Mouse (Mus musculus) forebrain, embryonic 10.5 days (tissue): Measurements from ENCODE around the gene Cltc. TPM values are rescaled to one million over a fixed set of nuclear protein-coding genes. Genes with fewer than 3 reads are reported as not detected.

Source experiments
- DNase-seq: peaks from one replicate; pipeline ENCODE4 v3.0.0-alpha.2; 2017; ENCODE audit warnings: low spot score; ENCODE audit errors: extremely low spot score
- H3K27ac ChIP-seq: fragments of 300-500 bp; sonication (generic); 2 replicates; pipeline ENCODE4 v1.5.1; 2016; ENCODE audit warnings: mild to moderate bottlenecking
- H3K27me3 ChIP-seq: fragments of 300-500 bp; sonication (generic); 2 replicates; pipeline ENCODE4 v1.6.1; 2016; ENCODE audit warnings: mild to moderate bottlenecking; ENCODE audit not compliant: poor library complexity, severe bottlenecking
- H3K36me3 ChIP-seq: fragments of 300-500 bp; sonication (generic); replicated peaks from 2 replicates; pipeline ENCODE4 v1.6.1; 2016; ENCODE audit warnings: mild to moderate bottlenecking, moderate library complexity
- H3K4me1 ChIP-seq: fragments of 300-500 bp; sonication (generic); 2 replicates; pipeline ENCODE4 v1.6.1; 2016
- H3K4me3 ChIP-seq: fragments of 300-500 bp; sonication (generic); 2 replicates; pipeline ENCODE4 v1.5.1; 2016; ENCODE audit warnings: mild to moderate bottlenecking, moderate library complexity
- H3K9me3 ChIP-seq: fragments of 300-500 bp; sonication (generic); 2 replicates; pipeline ENCODE4 v1.6.1; 2016; ENCODE audit warnings: mild to moderate bottlenecking, moderate library complexity
- WGBS: fragments of 180-500 bp; shearing (Covaris S2); methylation state at CpG from one replicate; pipeline ENCODE4 v1.1.7; 2016; 5-methylcytosine and 5-hydroxymethylcytosine counted together
- polyA plus RNA-seq: library from polyadenylated mRNA; unstranded; fragments of >200 nt; fragmentation: Nextera tagmentation; extraction: Ambion mirVana; gene quantifications from 2 replicates; pipeline ENCODE4 v1.2.1, GENCODE M21; 2016

The Cltc gene
- polyA plus RNA-seq, 1 experiment from 2014 or later = 137 TPM

DNA sequence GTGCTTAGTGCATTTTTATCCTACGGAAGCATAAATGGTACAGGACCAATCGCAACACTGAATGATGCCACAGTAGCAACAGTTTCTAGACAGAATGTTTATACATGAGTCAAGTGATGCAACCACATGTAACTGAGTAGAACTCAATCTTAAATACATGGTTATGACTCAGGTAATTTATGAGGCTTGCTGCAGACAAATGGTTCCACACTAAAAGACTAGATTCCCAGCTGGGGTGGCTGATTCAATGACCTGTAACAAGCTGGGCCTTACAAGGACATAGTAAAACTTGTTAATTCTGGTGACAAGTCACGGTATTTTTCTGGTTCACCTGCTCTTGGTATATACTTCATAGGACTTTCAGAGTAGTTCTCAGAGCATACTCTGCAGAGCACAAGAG lies 65.9 kb downstream of the Cltc start:
- WGBS = 97% methylated on average over 3 of the region's 3 CpGs
- Histone ChIP-seq H3K4me3 (no peak overlapping the region), H3K36me3 (peaks cover 98% of the 10 kb centered on the region), H3K4me1 (peaks cover 6% of the 10 kb centered on the region), H3K27ac (no peak overlapping the region), H3K9me3 (no peaks in the 10 kb centered on the region), H3K27me3 (no peaks in the 10 kb centered on the region)
- no peak for DNase-seq

DNA sequence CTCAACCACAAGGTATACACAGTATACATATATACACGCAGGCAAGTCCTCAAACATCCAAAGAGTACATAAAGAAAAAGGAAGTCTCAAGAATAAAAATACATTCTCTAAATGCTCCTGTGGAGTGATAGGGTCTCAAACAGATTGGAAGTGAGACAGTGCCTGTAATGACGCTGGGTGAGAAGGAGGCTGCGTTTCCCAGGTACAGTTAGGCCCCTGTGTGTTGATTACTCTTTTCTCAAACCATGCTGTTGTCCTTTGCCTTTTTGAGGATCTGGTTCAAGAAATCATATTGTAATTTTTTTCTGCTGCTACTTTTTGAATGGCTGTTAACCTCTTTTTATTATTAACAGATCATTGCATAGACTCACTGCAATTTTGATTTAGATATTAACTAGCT lies 67.0 kb downstream of the Cltc start:
- WGBS = 95% methylated on average over 3 of the region's 3 CpGs

DNA sequence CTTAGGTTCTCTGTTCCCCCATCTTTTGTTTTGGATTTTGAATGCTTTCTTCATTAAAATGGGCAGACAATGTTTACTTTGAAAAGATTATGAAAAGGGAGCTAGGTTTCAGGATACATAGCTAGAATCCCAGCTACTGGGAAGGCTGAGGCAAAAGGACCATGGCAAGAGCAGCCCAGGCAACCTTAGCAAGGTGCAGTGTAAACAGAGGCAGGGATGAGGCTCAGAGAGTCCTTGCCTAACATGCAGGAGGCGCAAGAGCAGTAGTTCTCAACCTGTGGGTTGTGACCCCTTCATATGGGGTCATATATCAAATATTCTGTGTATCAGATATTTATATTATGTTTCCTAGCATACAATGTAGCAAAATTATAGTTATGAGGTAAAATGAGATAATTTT lies 72.0 kb downstream of the Cltc start:
- Histone ChIP-seq H3K27ac (no peak overlapping the region), H3K27me3 (no peaks in the 10 kb centered on the region), H3K36me3 (peaks cover 50% of the 10 kb centered on the region), H3K4me1 (peaks cover 38% of the 10 kb centered on the region), H3K4me3 (peak overlapping the region; percentile 90), H3K9me3 (no peaks in the 10 kb centered on the region)
- 94% methylated on average over 1 of the region's 1 CpGs for WGBS
- no peak for DNase-seq

More for the DNA sequence above, 67.0 kb downstream of the Cltc start:
- Histone ChIP-seq H3K9me3 (no peaks in the 10 kb centered on the region), H3K4me3 (no peak overlapping the region), H3K4me1 (peaks cover 17% of the 10 kb centered on the region), H3K36me3 (peaks cover 99% of the 10 kb centered on the region), H3K27me3 (no peaks in the 10 kb centered on the region), H3K27ac (no peak overlapping the region)
- DNase-seq = no peak

DNA sequence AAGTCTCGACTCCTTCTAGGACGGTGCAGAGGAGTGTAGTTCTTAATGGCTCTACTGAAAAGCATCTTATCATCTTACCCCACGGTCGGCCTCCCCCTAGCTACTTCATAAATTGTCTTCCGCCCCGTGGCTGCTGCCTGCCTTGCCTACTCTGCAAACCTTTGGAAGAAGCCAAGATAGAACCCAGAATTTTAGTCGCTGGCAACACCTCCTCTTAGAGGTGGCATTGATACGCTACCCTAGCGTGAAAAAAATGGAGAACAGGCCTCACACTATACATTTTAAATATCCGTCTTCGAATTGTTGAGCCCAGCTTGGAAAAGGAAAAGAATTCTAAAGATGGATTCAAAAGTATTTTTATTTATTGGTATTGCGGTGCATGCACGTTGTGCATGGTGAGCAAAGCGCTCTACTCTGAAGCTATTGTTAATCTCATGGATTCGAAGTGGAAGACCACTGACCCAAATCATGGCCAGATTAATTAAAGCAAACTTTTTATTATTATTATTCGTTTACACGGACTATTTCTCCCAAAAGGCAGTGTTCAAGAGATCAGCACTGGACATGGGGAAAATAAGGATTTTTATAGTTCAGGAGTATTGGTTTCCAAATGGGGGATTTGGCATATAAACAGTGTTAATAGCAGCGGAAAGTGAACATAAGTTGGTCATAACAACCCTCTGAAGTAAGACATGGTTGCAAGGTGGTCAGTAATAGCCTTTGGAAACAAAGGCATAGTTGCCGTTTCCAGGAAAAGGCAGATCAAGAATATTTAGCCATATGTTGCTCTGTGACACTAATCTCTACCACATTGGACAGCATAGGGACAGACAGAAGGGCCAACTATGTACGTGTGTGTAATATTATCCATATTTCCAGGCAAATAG lies 73.0 kb downstream of the Cltc start:
- Histone ChIP-seq H3K27ac (peak overlapping the region; percentile 90), H3K27me3 (no peaks in the 10 kb centered on the region), H3K4me3 (peak overlapping the region; percentile 90), H3K4me1 (peaks cover 38% of the 10 kb centered on the region), H3K9me3 (no peaks in the 10 kb centered on the region), H3K36me3 (peaks cover 41% of the 10 kb centered on the region)
- DNase-seq = no peak
- 11% methylated on average over 20 of the region's 20 CpGs for WGBS

DNA sequence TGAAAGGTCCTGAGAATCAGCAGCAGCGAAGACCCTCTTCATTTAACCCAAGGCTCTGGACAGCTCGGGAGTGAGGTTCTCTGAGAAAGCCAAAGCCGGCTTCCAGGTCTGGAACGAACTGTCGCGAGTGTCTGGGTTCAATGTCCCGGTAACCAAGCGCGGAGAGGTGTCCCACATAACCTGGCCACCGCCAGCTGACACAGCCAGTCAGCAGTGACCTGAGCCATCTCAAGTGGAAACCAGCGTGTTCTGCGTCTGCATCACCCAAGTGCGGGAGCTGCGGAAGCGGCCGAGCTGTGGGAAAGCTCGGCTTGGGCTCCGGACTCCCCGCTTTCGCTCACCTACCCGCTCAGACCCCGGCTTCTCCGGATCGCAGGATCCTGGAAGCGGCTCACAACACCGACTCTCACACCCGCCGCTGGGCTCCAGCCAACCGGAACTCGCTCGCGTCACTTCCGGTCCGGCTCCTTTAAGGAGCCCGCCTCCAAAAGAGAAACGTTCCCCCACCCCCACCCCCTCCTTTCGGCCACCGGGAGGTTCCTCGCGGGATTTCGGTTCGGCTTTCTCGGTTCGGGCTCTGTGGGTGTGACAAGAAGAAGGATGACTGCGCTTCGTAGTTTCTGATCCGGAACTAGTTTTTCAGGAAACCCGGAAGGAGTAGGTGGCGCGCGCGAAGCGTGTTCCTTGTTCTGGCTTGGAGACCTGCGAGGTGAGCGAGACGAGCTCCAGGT lies 73.8 kb downstream of the Cltc start, which contains the start of the genes Vmp1 and Ptrh2:
Gene Vmp1, minus strand, starts transcription at position 442 of the 731 bp plus-strand sequence.
Gene Ptrh2, plus strand, starts transcription at position 591 of the 731 bp plus-strand sequence.
- peak within 1 kb of the TSS; percentile 90 for H3K4me3 ChIP-seq
- H3K4me1 ChIP-seq = peaks cover 38% of the 10 kb centered on the region
- under 1% methylated on average over 56 of the region's 56 CpGs for WGBS
- H3K27ac ChIP-seq = peak within 1 kb of the TSS; percentile 90
- peaks cover 32% of the 10 kb centered on the region for H3K36me3 ChIP-seq
- DNase-seq = peak; percentile 95
- no peaks in the 10 kb centered on the region for H3K27me3 ChIP-seq
- H3K9me3 ChIP-seq = no peaks in the 10 kb centered on the region

DNA sequence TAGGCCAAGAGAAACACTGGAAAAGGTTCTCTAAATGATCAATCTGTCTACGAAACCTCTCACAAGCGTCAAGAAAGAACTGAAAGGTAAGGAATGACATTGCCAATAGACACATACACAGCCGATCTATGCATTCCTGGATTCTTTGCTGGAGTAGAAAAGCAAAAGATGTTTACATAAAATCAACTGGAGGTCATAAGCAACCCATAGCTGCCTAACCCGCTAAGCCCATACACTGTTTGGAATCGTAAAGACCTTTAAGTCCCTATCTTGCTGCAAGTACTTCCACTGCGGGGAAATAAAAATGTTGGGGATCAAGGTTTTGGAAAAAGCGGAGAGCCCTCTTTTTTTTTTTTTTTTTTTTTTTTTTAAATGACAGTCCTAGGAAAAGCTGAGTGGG lies 74.5 kb downstream of the Cltc start:
- WGBS = 44% methylated on average over 7 of the region's 7 CpGs
- Histone ChIP-seq H3K27ac (no peak overlapping the region), H3K27me3 (no peaks in the 10 kb centered on the region), H3K9me3 (no peaks in the 10 kb centered on the region), H3K36me3 (peaks cover 25% of the 10 kb centered on the region), H3K4me3 (peak overlapping the region; percentile 90), H3K4me1 (peaks cover 38% of the 10 kb centered on the region)
- no peak for DNase-seq

DNA sequence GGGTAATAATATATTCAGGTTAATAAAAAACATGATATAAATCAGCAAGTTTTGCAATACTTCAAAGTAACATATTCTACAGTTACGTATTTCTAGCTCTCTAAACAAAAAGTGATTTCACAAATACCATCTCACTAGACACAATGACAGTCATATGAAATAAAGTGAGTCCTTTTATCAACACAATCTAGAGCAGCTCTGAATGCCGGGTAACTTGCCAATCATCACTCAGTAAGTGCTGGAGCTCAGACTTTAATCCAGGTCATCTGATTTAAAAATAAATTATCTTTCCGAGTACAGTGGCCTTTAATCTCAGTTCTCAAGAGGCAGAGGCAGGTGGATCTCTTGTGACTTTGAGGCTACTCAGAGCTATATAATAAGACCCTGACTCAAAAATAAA lies 75.9 kb downstream of the Cltc start:
- no peak for DNase-seq
- H3K4me1 ChIP-seq = peaks cover 31% of the 10 kb centered on the region
- no peak overlapping the region for H3K4me3 ChIP-seq
- no peak overlapping the region for H3K27ac ChIP-seq
- WGBS = 93% methylated on average over 3 of the region's 3 CpGs
- no peaks in the 10 kb centered on the region for H3K27me3 ChIP-seq
- H3K9me3 ChIP-seq = no peaks in the 10 kb centered on the region
- H3K36me3 ChIP-seq = peaks cover 21% of the 10 kb centered on the region

DNA sequence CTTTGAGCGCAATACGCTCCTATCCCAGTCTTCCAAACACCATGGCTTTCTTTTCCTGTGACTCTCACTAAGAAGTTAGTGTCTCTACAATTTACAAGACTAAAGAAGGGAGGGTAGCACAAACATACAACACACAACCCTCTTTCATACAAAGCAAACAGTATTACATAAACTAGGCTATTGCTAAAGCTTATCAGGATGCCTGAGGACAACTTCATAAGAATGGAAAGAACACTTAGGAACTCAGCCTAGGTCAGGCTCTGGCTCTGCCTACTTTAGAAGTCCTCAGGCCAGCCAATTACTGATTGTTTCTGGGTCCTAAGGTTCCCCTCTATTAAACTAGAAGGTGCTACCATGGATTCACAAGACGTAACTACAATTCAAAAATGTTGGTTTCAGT lies 76.6 kb downstream of the Cltc start:
- DNase-seq = no peak
- Histone ChIP-seq H3K36me3 (peaks cover 15% of the 10 kb centered on the region), H3K4me1 (peaks cover 25% of the 10 kb centered on the region), H3K9me3 (no peaks in the 10 kb centered on the region), H3K27ac (no peak overlapping the region), H3K4me3 (no peak overlapping the region), H3K27me3 (no peaks in the 10 kb centered on the region)
- WGBS = 98% methylated on average over 3 of the region's 3 CpGs

DNA sequence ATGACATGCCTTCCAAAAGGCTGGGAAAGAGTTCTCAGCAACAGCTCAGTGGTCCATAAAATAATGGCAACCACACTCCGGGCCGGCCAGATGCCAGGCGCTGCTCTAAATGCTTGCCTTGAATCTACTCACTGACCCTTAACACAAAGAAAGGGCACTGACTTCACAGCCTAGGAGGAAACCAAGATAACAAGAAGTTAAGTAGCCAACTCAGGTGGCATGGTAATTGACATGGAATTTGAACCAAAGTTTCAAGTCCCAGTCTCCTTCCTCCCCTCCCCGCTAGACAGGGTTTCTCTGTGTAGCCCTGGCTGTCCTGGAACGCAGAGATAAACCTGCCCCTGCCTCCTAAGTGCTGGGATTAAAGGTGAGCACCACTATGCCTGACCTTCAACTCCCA lies 78.4 kb downstream of the Cltc start:
- Histone ChIP-seq H3K9me3 (no peaks in the 10 kb centered on the region), H3K27ac (no peak overlapping the region), H3K4me1 (peaks cover 11% of the 10 kb centered on the region), H3K4me3 (no peak overlapping the region), H3K36me3 (peaks cover 10% of the 10 kb centered on the region), H3K27me3 (no peaks in the 10 kb centered on the region)
- 79% methylated on average over 5 of the region's 5 CpGs for WGBS
- no peak for DNase-seq

DNA sequence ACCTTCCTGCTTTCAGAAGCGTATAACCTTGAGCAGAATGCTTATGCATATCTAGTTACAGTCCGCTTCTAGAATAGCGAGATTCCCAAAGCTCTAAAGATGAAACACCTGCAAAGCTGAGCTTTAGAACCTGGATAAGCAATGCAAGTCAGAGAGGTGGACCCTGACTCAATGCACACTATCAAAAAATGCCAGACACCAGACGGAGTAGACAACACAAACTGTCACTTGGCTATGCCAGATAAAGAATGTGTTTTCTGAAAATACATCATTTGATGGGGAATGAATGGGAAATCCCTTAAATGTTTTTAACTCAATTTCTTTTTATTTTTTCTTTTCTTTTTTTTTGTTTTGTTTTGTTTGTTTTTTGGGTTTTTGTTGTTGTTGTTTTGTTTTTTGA lies 81.8 kb downstream of the Cltc start:
- H3K4me3 ChIP-seq = no peak overlapping the region
- H3K36me3 ChIP-seq = peaks cover 10% of the 10 kb centered on the region
- H3K27ac ChIP-seq = no peak overlapping the region
- WGBS = 91% methylated on average over 4 of the region's 4 CpGs
- no peak for DNase-seq
- no peaks in the 10 kb centered on the region for H3K4me1 ChIP-seq
- no peaks in the 10 kb centered on the region for H3K9me3 ChIP-seq
- H3K27me3 ChIP-seq = no peaks in the 10 kb centered on the region

DNA sequence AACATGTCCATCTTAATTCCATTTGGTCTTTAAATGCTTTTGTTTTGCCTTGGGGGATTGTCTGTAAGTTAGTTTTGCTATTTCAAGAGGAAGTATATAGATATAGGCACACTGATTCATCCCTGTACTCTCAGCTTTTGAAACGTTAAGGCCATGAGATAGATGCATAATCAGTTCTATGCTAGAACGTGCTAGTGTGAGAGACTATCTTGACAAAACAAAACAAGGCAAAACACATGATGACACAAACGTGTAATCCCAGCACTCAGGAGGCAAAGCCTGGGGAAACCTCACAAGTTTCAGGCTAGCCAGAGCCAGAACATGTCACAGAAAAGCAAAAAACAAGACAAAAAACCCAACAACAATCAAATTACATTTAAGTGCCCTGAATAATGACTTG lies 84.6 kb downstream of the Cltc start:
- H3K36me3 ChIP-seq = peaks cover 10% of the 10 kb centered on the region
- no peak overlapping the region for H3K27ac ChIP-seq
- H3K27me3 ChIP-seq = no peaks in the 10 kb centered on the region
- H3K4me1 ChIP-seq = no peaks in the 10 kb centered on the region
- H3K4me3 ChIP-seq = no peak overlapping the region
- DNase-seq = no peak
- no peaks in the 10 kb centered on the region for H3K9me3 ChIP-seq
- WGBS = 84% methylated on average over 3 of the region's 3 CpGs

DNA sequence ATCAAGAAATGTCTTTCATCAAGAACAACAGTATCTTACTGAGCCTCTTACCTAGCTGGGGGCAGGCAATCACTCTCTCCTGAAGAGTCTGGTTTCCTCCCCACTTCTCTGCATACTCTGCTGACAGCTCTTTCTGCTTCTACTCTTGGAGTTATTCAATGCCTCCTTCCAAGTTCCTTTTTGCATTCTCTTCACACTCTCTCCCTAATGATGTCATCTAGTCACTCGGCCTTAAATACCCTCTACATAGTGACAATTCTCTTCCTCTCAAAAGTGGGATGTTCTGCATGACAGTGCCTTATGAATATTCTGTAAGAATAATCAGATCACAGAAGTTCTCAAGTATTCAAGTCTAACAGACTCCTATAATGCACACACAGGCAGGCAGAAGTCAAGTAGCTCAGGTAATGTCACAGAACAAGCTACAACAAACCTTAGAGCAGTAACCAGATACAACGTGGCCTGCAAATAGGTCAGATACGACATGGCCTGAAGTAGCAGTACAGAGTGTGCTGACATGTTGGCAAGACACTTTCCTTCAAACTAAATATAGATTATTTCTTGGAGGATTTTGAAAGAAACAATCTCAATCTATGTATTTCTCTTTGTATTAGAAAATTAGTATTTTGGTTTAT lies 86.2 kb downstream of the Cltc start:
- no peak overlapping the region for H3K27ac ChIP-seq
- 84% methylated on average over 3 of the region's 3 CpGs for WGBS
- no peaks in the 10 kb centered on the region for H3K27me3 ChIP-seq
- H3K4me1 ChIP-seq = no peaks in the 10 kb centered on the region
- no peaks in the 10 kb centered on the region for H3K9me3 ChIP-seq
- H3K4me3 ChIP-seq = no peak overlapping the region
- no peak for DNase-seq
- no peaks in the 10 kb centered on the region for H3K36me3 ChIP-seq
